Mouse (Mus musculus): ENCODE measurements around the gene Syt9.

The Syt9 gene

GRCm38 (mm10) chr7:107536516-107536915 lies 166.0 kb downstream of the Syt9 start:
- DNase-seq (ENCODE audit: extremely low read depth, low read depth) = no peak

DNA sequence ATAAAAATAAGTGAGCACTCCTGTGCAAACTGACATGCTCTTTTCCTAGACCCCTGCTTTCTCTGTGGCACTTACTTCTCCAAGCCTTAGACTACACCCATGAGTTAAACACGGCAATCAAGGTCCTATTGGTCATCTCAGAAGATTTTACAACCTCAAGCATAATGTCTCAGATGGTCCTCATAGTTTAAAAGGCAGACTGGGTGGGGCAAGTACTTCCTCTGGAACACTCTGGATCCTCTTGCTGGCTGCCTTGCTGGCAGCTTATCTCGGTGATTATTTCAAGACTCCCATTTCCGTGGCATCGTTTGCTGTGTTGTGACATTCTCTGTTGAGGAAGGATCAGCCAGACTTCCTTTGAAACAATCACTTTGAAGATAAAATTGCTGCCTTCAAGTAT lies 169.5 kb downstream of the Syt9 start:
- DNase-seq (ENCODE audit: extremely low read depth, low read depth) = no peak

- DNase-seq (ENCODE audit: extremely low read depth, low read depth) = no peak
Observed at GRCm38 (mm10) chr7:107545011-107545410, 174.5 kb downstream of the Syt9 start.

GRCm38 (mm10) chr7:107547872-107548271 lies 177.3 kb downstream of the Syt9 start:
- no peak for DNase-seq (ENCODE audit: extremely low read depth, low read depth)

- DNase-seq (ENCODE audit: extremely low read depth, low read depth) = no peak
Observed at GRCm38 (mm10) chr7:107553461-107553860, 182.9 kb downstream of the Syt9 start.

DNA sequence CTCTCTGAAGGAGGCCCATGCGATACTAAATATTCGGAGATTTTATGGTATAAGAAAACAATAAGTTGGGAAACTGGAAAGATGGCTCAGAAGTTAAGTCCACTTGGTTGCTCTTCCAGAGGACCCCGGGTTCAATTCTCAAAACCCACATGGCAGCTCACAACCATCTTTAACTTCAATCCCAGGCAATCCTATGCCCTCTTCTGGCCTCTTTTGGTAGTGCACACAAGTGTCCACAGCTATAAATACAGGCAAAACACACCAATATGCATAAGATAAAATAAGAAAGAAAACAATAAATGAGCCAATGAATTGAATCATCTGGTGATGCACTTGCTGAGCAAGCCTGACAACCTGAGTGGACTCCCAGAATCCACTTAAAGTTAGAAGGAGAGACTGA lies 185.4 kb downstream of the Syt9 start:
- no peak for DNase-seq (ENCODE audit: extremely low read depth, low read depth)

DNA sequence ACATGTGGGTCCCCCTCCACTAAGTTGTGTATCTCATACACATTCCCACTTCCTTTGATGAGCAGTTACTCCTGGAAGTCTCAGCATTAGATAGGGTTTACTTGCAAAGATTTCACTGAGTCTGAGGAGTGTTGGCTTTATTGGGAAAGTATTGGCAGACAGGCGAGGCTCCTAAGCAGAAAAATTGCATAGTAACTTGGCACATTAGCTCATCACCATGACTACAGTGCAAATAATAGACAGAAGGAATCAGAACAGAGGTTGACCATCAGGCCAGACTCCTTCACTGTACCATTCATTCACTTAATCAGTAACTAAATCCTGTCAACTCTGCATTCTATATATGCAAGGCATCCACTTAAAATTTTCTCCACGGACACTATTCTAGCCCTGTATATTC lies 190.1 kb downstream of the Syt9 start:
- DNase-seq (ENCODE audit: extremely low read depth, low read depth) = no peak

- DNase-seq (ENCODE audit: extremely low read depth, low read depth) = no peak
Observed at GRCm38 (mm10) chr7:107561584-107561983, 191.1 kb downstream of the Syt9 start.

- no peak for DNase-seq (ENCODE audit: extremely low read depth, low read depth)
Observed at GRCm38 (mm10) chr7:107563727-107564126, 193.2 kb downstream of the Syt9 start.

DNA sequence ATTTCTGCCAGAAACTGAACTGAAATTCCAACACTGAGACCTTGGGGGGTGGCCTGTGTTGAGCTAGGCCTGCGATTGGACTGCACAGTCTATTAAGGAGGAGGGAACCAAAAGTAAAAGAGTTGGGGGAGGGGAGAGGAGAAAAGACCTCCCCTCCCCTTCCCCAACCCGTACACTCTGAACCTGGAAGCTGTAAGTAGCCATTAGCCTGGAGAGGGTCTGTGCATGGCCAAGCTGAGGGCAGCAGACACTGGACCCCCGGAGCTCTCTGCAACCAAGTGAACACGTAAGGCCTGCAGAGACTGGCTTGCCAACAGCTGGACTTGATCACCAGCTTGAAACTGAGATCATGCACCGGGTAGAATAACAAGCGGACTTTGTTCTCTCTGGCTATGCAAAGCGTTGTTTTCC lies 196.7 kb downstream of the Syt9 start, which contains the start of gene Olfml1:
Gene Olfml1, plus strand, starts transcription at position 186 of the 411 bp plus-strand sequence.
- DNase-seq (ENCODE audit: extremely low read depth, low read depth) = no peak

GRCm38 (mm10) chr7:107567674-107568073 lies 197.1 kb downstream of the Syt9 start:
- DNase-seq (ENCODE audit: extremely low read depth, low read depth) = no peak

DNA sequence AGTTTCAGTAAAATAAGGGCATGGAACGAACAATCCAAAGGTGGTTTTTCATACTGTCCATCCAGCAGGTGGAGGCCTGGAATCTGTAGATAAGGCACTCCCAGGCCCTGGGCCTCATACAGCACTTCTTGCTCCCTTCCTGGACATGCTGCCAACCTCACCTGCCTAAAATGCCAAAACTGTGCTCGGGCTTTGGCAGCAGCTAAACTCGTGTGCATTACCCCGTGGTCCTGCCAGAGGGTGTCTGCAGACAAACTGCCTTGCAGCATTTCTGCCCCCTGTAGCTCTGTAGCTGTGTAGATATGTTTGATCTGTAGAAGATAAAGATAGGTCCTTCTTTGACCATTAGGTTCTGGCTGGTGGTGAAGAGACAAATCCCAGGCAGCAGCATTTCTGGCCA lies 198.4 kb downstream of the Syt9 start:
- DNase-seq (ENCODE audit: extremely low read depth, low read depth) = no peak

- no peak for DNase-seq (ENCODE audit: extremely low read depth, low read depth)
Observed at GRCm38 (mm10) chr7:107573856-107574255, 203.3 kb downstream of the Syt9 start.

- DNase-seq (ENCODE audit: extremely low read depth, low read depth) = no peak
Observed at GRCm38 (mm10) chr7:107574276-107574675, 203.7 kb downstream of the Syt9 start.

DNA sequence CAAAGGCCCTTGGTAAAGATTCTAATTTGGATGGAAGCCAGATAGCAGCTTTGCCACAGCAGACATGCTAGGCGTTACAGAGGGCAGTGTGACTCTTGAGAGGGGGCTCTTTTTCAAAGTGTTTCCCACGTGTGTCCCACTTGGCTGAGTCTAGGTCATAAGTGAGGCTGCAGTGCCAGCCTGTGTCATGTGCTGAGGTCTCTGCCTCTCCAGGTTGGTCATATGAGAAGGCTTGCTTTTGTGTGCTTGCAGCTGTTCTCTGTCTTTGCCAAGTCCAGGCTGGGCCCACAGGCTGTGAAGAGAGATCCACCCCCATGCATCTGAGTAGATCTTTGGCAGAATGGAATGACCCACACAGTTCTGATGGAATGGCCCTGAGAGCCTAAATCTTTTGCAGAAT lies 222.1 kb downstream of the Syt9 start:
- no peak for DNase-seq (ENCODE audit: extremely low read depth, low read depth)

GRCm38 (mm10) chr7:107593904-107594303 lies 223.4 kb downstream of the Syt9 start:
- DNase-seq (ENCODE audit: extremely low read depth, low read depth) = no peak

DNA sequence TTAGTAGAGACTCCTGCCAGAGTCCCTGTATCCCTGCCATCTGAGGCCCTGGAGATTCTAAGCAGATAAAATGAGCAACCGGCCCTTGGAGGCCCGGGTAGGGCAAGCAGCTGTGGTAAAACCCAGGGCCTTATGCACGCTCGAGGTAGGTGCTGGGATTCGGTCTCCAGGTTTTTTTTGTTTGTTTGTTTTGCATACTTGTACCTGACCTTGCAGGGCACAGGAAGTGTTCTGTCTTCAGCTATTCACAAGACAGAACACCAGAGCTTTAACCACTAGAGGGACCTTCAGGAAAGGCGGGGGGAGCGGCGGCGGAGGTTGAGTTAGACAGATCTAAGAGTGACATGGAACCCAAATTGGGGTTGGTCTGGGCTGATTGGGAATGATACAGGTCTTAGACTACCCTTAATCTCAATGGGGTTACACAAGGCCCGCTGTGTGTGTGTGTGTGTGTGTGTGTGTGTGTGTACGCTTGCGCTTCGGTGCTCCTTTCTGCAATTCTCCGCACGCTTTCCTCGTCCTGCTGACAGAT lies 223.9 kb downstream of the Syt9 start:
- no peak for DNase-seq (ENCODE audit: extremely low read depth, low read depth)

- no peak for DNase-seq (ENCODE audit: extremely low read depth, low read depth)
Observed at GRCm38 (mm10) chr7:107594857-107595402, 224.4 kb downstream of the Syt9 start, which contains the start of gene Ppfibp2. TSS of gene Ppfibp2 (plus strand) at chr7:107595207.

DNA sequence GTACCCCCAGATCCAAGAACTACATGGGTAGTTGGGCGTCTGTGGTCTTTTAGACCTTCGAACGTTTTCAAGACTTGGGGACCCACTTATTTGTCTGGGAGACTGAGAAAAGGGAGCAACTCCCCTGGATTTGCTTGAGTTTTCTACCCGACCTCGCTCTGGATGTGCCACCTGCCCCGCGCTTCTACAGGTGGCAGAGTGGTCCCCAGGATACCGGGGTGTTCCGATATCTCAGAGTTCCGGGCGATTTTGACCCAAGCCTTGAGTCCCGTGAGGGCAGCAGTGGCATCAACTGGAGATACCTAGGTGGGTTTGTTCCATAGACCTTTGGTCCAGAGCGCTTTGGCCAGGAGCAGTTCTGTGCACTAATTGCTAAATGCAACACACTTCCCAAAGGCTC lies 224.9 kb downstream of the Syt9 start:
- no peak for DNase-seq (ENCODE audit: extremely low read depth, low read depth)

DNA sequence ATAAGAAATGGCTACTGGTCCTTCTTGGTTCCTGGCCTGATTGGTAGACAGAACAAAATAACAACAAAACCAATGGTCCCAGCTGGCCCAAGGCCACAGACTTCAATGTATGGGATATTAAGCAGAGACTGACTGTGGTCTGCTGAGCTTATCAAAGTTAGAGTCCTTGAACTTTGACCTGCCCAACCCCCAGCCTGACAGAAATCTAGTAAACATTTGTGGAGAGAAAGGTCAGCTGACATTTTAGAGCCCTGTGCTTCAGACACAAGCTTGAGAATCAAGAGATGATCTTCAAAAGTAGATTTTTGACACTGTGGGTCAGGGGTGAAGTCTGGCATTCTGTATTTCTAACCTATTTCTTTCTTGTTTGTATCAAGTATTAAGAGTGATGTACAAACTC lies 226.2 kb downstream of the Syt9 start:
- DNase-seq (ENCODE audit: extremely low read depth, low read depth) = no peak

DNA sequence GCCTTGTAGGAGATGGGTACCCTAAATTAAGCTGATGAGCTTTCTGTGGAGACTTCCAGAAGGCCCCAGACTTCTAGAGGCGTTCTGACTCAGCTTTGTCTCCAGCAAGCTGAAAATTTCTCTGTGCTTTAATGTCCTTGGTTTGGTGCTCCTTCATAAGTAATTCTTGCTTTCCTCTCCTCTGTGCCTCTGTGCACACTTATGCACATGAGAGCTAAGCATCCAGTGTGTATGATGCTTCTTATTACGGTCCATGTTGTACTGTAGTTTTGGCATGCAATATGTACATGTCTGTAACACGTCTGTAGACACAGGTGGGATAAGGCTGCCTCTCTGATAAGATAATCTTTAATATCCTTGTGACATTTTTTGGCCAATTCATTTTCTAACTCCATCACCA lies 227.4 kb downstream of the Syt9 start:
- DNase-seq (ENCODE audit: extremely low read depth, low read depth) = no peak

Measured in MEL-GATA-1-ER (cell line).